In genomic region chr12:78769031-78769713, GRCm38 (mm10) we compare ENCODE assay signal across 16 mouse cellular contexts. TPM values are rescaled to one million over a fixed set of nuclear protein-coding genes. Genes with fewer than 3 reads are reported as not detected.
DNase-seq lines count a peak whose midpoint lies in the region; ATAC-seq and TF ChIP-seq lines count a peak whose summit lies in the region.
"Had no signal": no experiment of that assay in that cellular context is flagged by ENCODE, and none has a peak within 500 bp of the region (broad histone marks: within the 10 kb centered on the region; RNA-seq: fewer than 3 reads in every experiment).

No protein-coding gene starts in this region.

- peaks cover 31% of the 10 kb centered on the region for H3K4me1 ChIP-seq in heart, embryonic 13.5 days
- H3K4me1 ChIP-seq in liver, embryonic 16.5 days (ENCODE audit: control insufficient read depth, low read depth, low read length), result no peaks in the 10 kb centered on the region
- H3K4me1 ChIP-seq in liver, embryonic 11.5 days (replicated peaks; ENCODE audit: control insufficient read depth, insufficient read depth, low read length), result peaks cover 4% of the 10 kb centered on the region
- H3K4me1 ChIP-seq in stomach, postnatal 0 days (replicated peaks; ENCODE audit: control insufficient read depth, insufficient read depth), result no peaks in the 10 kb centered on the region
- H3K4me1 ChIP-seq: embryonic facial prominence, embryonic 12.5 days; forebrain, embryonic 12.5 days; neural tube, embryonic 15.5 days had no signal

- H3K9ac ChIP-seq in heart, embryonic 13.5 days, result no peak overlapping the region
- H3K9ac ChIP-seq in liver, embryonic 16.5 days (ENCODE audit: low read depth, low read length), result no peak overlapping the region
- H3K9ac ChIP-seq in liver, embryonic 11.5 days (ENCODE audit: low read depth, low read length), result no peak overlapping the region
- H3K9ac ChIP-seq in stomach, postnatal 0 days (ENCODE audit: low read length), result no peak overlapping the region
- H3K9ac ChIP-seq: embryonic facial prominence, embryonic 12.5 days; forebrain, embryonic 12.5 days; liver, embryonic 14.5 days; neural tube, embryonic 15.5 days had no signal

- TF ChIP-seq EP300 in stomach, postnatal 0 days (optimal IDR thresholded peaks at IDR 0.05), result no peak

- peak overlapping the region; percentile 24; the same call in 1 of the 2 replicates for H3K27ac ChIP-seq in heart, embryonic 13.5 days (replicated peaks)
- H3K27ac ChIP-seq in liver, embryonic 16.5 days (ENCODE audit: low read length), result no peak overlapping the region
- no peak overlapping the region for H3K27ac ChIP-seq in liver, embryonic 11.5 days (ENCODE audit: low read depth, low read length)
- H3K27ac ChIP-seq in stomach, postnatal 0 days (replicated peaks), result no peak overlapping the region
- H3K27ac ChIP-seq: embryonic facial prominence, embryonic 12.5 days; forebrain, embryonic 12.5 days; liver, embryonic 14.5 days; macrophage; neural tube, embryonic 15.5 days had no signal

- H3K27me3 ChIP-seq in heart, embryonic 13.5 days (replicated peaks), result no peaks in the 10 kb centered on the region
- H3K27me3 ChIP-seq in liver, embryonic 16.5 days (ENCODE audit: control insufficient read depth, insufficient read depth, low read depth, low read length), result no peaks in the 10 kb centered on the region
- H3K27me3 ChIP-seq in liver, embryonic 11.5 days (replicated peaks; ENCODE audit: control insufficient read depth, insufficient read depth, low read length), result no peaks in the 10 kb centered on the region
- H3K27me3 ChIP-seq in stomach, postnatal 0 days (ENCODE audit: control insufficient read depth, insufficient read depth, low read length), result no peaks in the 10 kb centered on the region
- H3K27me3 ChIP-seq: embryonic facial prominence, embryonic 12.5 days; forebrain, embryonic 12.5 days; neural tube, embryonic 15.5 days had no signal

- no peak for ATAC-seq in heart, embryonic 13.5 days (ENCODE audit: extremely low read depth, insufficient number of reproducible peaks, low FRiP score, low TSS enrichment)
- ATAC-seq in liver, embryonic 16.5 days (ENCODE audit: low read depth), result peak; percentile 72
- ATAC-seq in liver, embryonic 11.5 days (replicated peaks; ENCODE audit: low FRiP score), result no peak
- ATAC-seq in stomach, postnatal 0 days (ENCODE audit: low FRiP score, low TSS enrichment), result peak; percentile 84
- ATAC-seq: CD4-positive, CD25-positive, alpha-beta regulatory T cell, adult 4 months had no signal

- DNase-seq in heart, postnatal 14 days, result no peak
- no peak for DNase-seq in liver, embryonic 11.5 days (ENCODE audit: low spot score)
- DNase-seq in adrenal gland, adult 8-10 months, result peak; percentile 11
- peak; percentile 23 for DNase-seq in stomach, postnatal 0 days (ENCODE audit: low spot score)
- no peak for DNase-seq in embryo, embryonic 11 days
- no peak for DNase-seq in ovary, postnatal 14 days (ENCODE audit: low spot score)
- DNase-seq: cerebellum, adult 2 months; midbrain, embryonic 14.5 days had no signal

- intact Hi-C loops in heart, postnatal 14 days (cut with DNase I), result no loop called here

- no peak overlapping the region for H3K4me3 ChIP-seq in heart, embryonic 13.5 days
- H3K4me3 ChIP-seq in liver, embryonic 16.5 days (ENCODE audit: low read depth, low read length), result no peak overlapping the region
- H3K4me3 ChIP-seq in liver, embryonic 11.5 days (ENCODE audit: low read depth, low read length), result no peak overlapping the region
- no peak overlapping the region for H3K4me3 ChIP-seq in stomach, postnatal 0 days (ENCODE audit: low read depth, low read length)
- H3K4me3 ChIP-seq: embryonic facial prominence, embryonic 12.5 days; forebrain, embryonic 12.5 days; neural tube, embryonic 15.5 days had no signal

- WGBS in heart, embryonic 13.5 days, result 50% methylated on average over 6 of the region's 6 CpGs
- WGBS in liver, embryonic 16.5 days (ENCODE audit: insufficient replicate concordance), result 64% methylated on average over 6 of the region's 6 CpGs
- 72% methylated on average over 6 of the region's 6 CpGs for WGBS in liver, embryonic 11.5 days
- WGBS in stomach, postnatal 0 days, result 37% methylated on average over 6 of the region's 6 CpGs

- H3K36me3 ChIP-seq in heart, embryonic 13.5 days, result 0 out of 2 replicates have a peak, but pooled peaks cover 3% of the 10 kb centered on the region
- no peaks in the 10 kb centered on the region for H3K36me3 ChIP-seq in liver, embryonic 16.5 days (ENCODE audit: control insufficient read depth, insufficient read depth)
- H3K36me3 ChIP-seq in liver, embryonic 11.5 days (ENCODE audit: control insufficient read depth, insufficient read depth, low read length), result no peaks in the 10 kb centered on the region; the same call in 1 of the 2 replicates
- no peaks in the 10 kb centered on the region for H3K36me3 ChIP-seq in stomach, postnatal 0 days (ENCODE audit: control insufficient read depth, insufficient read depth, low read length)
- H3K36me3 ChIP-seq: embryonic facial prominence, embryonic 12.5 days; forebrain, embryonic 12.5 days; neural tube, embryonic 15.5 days had no signal

- H3K4me2 ChIP-seq in heart, embryonic 13.5 days, result no peak overlapping the region
- H3K4me2 ChIP-seq in liver, embryonic 16.5 days (ENCODE audit: low read depth, low read length), result no peak overlapping the region
- H3K4me2 ChIP-seq in liver, embryonic 11.5 days, result no peak overlapping the region
- no peak overlapping the region for H3K4me2 ChIP-seq in stomach, postnatal 0 days (replicated peaks; ENCODE audit: low read depth)
- H3K4me2 ChIP-seq: embryonic facial prominence, embryonic 12.5 days; forebrain, embryonic 12.5 days; neural tube, embryonic 15.5 days had no signal

- TF ChIP-seq CTCF in stomach, postnatal 0 days (IDR thresholded peaks at IDR 0.05; ENCODE audit: low read depth), result no peak

- H3K9me3 ChIP-seq in heart, embryonic 13.5 days, result no peaks in the 10 kb centered on the region
- no peaks in the 10 kb centered on the region for H3K9me3 ChIP-seq in liver, embryonic 16.5 days (replicated peaks; ENCODE audit: control insufficient read depth, low read length)
- no peaks in the 10 kb centered on the region for H3K9me3 ChIP-seq in liver, embryonic 11.5 days (ENCODE audit: control insufficient read depth, low read length)
- H3K9me3 ChIP-seq in stomach, postnatal 0 days (ENCODE audit: control insufficient read depth, low read length), result no peaks in the 10 kb centered on the region
- H3K9me3 ChIP-seq: embryonic facial prominence, embryonic 12.5 days; forebrain, embryonic 12.5 days; neural tube, embryonic 15.5 days had no signal

RNA-seq across cellular contexts. Expression of gene Mpp5, which starts 20.5 kb away (rescaled TPM):
- polyA plus RNA-seq in heart, embryonic 13.5 days (2015; fragmentation: Nextera tagmentation; extraction: Ambion mirVana), result 14.6 and 16.8 TPM in 2 replicates
- total RNA-seq in heart, postnatal 14 days (2021), result 10 to 100 TPM; 15.1 to 15.4 TPM
- 5.3 and 8.5 TPM in 2 replicates for polyA plus RNA-seq in liver, embryonic 16.5 days (2015; fragmentation: Nextera tagmentation; extraction: Ambion mirVana)
- polyA plus RNA-seq in liver, embryonic 11.5 days (2014; fragmentation: Nextera tagmentation; extraction: Ambion mirVana), result 18.1 and 18.5 TPM in 2 replicates
- 10 to 100 TPM; 33.7 to 40.3 (median 36.2) TPM for total RNA-seq in adrenal gland, adult 8-10 months (2022)
- polyA plus RNA-seq in stomach, postnatal 0 days (2015; fragmentation: Nextera tagmentation; extraction: Ambion mirVana), result 10.0 and 12.9 TPM in 2 replicates

Comparison
In these comparisons a context has a peak if more than half of its experiments do, and no peak if none do; other contexts are left out.
1. ATAC-seq: peak in liver, embryonic 16.5 days (single experiment) and stomach, postnatal 0 days (single experiment); none in heart, embryonic 13.5 days (single experiment) and liver, embryonic 11.5 days (single experiment).
2. DNase-seq: peak in adrenal gland, adult 8-10 months (single experiment) and stomach, postnatal 0 days (single experiment); none in heart, postnatal 14 days (0 of 2), liver, embryonic 11.5 days (single experiment), embryo, embryonic 11 days (single experiment) and ovary, postnatal 14 days (single experiment).